Mouse (Mus musculus) heart, embryonic 13.5 days (tissue): ENCODE measurements around the gene Nacad. TPM values are rescaled to one million over a fixed set of nuclear protein-coding genes. Genes with fewer than 3 reads are reported as not detected.

Experiments
- ATAC-seq: fragments of 200-750 bp; cut with Nextera tagmentation; 2 replicates; pipeline ENCODE4 v1.8.0; 2017; ENCODE audit warnings: moderate TSS enrichment; ENCODE audit not compliant: insufficient number of reproducible peaks, low FRiP score, low TSS enrichment; ENCODE audit errors: extremely low read depth
- H3K27ac ChIP-seq: fragments of 300-500 bp; sonication (generic); replicated peaks from 2 replicates; pipeline ENCODE4 v1.5.1; 2015; ENCODE audit warnings: moderate library complexity, mild to moderate bottlenecking, inconsistent platforms
- H3K27me3 ChIP-seq: fragments of 300-500 bp; sonication (generic); replicated peaks from 2 replicates; pipeline ENCODE4 v1.6.1; 2015; ENCODE audit warnings: mild to moderate bottlenecking, inconsistent platforms
- H3K36me3 ChIP-seq: fragments of 300-500 bp; sonication (generic); 2 replicates; pipeline ENCODE4 v1.6.1; 2015; ENCODE audit warnings: mild to moderate bottlenecking, inconsistent platforms
- H3K4me1 ChIP-seq: fragments of 300-500 bp; sonication (generic); 2 replicates; pipeline ENCODE4 v1.6.1; 2015; ENCODE audit warnings: inconsistent platforms
- H3K4me2 ChIP-seq: fragments of 300-500 bp; sonication (generic); 2 replicates; pipeline ENCODE4 v1.6.1; 2015; ENCODE audit warnings: inconsistent platforms, mild to moderate bottlenecking, moderate library complexity
- H3K4me3 ChIP-seq: fragments of 300-500 bp; sonication (generic); 2 replicates; pipeline ENCODE4 v1.5.1; 2015; ENCODE audit warnings: moderate library complexity, mild to moderate bottlenecking, inconsistent platforms
- H3K9ac ChIP-seq: fragments of 300-500 bp; sonication (generic); 2 replicates; pipeline ENCODE4 v1.6.1; 2015; ENCODE audit warnings: inconsistent platforms, mild to moderate bottlenecking, moderate library complexity
- H3K9me3 ChIP-seq: fragments of 300-500 bp; sonication (generic); 2 replicates; pipeline ENCODE4 v1.6.1; 2016; ENCODE audit warnings: inconsistent platforms
- WGBS: fragments of 180-500 bp; shearing (Covaris S2); methylation state at CpG from one replicate; pipeline ENCODE4 v1.1.7; 2015; ENCODE audit warnings: mixed read lengths; 5-methylcytosine and 5-hydroxymethylcytosine counted together
- polyA plus RNA-seq: library from polyadenylated mRNA; unstranded; fragments of >200 nt; fragmentation: Nextera tagmentation; extraction: Ambion mirVana; gene quantifications from 2 replicates; pipeline ENCODE4 v1.2.1, GENCODE M21; 2015

Gene Nacad
- polyA plus RNA-seq, 1 experiment from 2014 or later, result 0.86 TPM

GRCm38 (mm10) chr11:6549770-6550169, 56.1 kb downstream of the Nacad start:
- Histone ChIP-seq H3K4me1 (peaks cover 32% of the 10 kb centered on the region), H3K9ac (no peak overlapping the region), H3K36me3 (peaks cover 23% of the 10 kb centered on the region), H3K4me3 (no peak overlapping the region), H3K4me2 (no peak overlapping the region), H3K27me3 (no peaks in the 10 kb centered on the region), H3K27ac (no peak overlapping the region), H3K9me3 (no peaks in the 10 kb centered on the region)
- no peak for ATAC-seq
- 90% methylated on average over 2 of the region's 2 CpGs for WGBS

Other genes with a start within 250 kb of the Nacad start
- 6.6 and 7.3 TPM in 2 replicates for gene Zmiz2, start 217.0 kb downstream of the Nacad start, polyA plus RNA-seq
- gene Ppia, start 190.6 kb downstream of the Nacad start, polyA plus RNA-seq, result 4,195 and 4,594 TPM in 2 replicates
- gene H2afv, start 161.6 kb downstream of the Nacad start, polyA plus RNA-seq, result 309 and 340 TPM in 2 replicates
- gene Purb, start 130.1 kb downstream of the Nacad start, polyA plus RNA-seq, result 23.5 and 25.5 TPM in 2 replicates
- 0.50 and 0.98 TPM in 2 replicates for gene Myo1g, start 85.1 kb downstream of the Nacad start, polyA plus RNA-seq
- 54.3 and 59.7 TPM in 2 replicates for gene Ccm2, start 59.2 kb downstream of the Nacad start, polyA plus RNA-seq
- 42.9 and 43.0 TPM in 2 replicates for gene Tbrg4, start 20.0 kb upstream of the Nacad start, polyA plus RNA-seq
- gene Wap, start 32.6 kb upstream of the Nacad start, polyA plus RNA-seq, result not detected in 2 replicates
- 2.2 and 3.5 TPM in 2 replicates for gene Ramp3, start 52.5 kb upstream of the Nacad start, polyA plus RNA-seq
- gene Gm11983, start 231.6 kb upstream of the Nacad start, polyA plus RNA-seq, result not detected in 2 replicates